Comparison of ENCODE assay signal across 37 mouse cellular contexts in genomic region chr16:82816615-82817014, GRCm38 (mm10). TPM values are rescaled to one million over a fixed set of nuclear protein-coding genes. Genes with fewer than 3 reads are reported as not detected.
"Had no signal": no experiment of that assay in that cellular context is flagged by ENCODE, and none has a peak within 500 bp of the region (broad histone marks: within the 10 kb centered on the region; RNA-seq: fewer than 3 reads in every experiment).

No protein-coding gene starts in this region.

- ATAC-seq: hindbrain, postnatal 0 days; intestine, embryonic 16.5 days had no signal

- H3K36me3 ChIP-seq: heart, embryonic 13.5 days; heart, embryonic 15.5 days; hindbrain, embryonic 13.5 days; hindbrain, embryonic 15.5 days; kidney, embryonic 15.5 days; limb, embryonic 10.5 days; limb, embryonic 12.5 days; liver, embryonic 13.5 days had no signal

- H3K4me3 ChIP-seq: heart, adult 2 months; heart, embryonic 13.5 days; heart, embryonic 15.5 days; hindbrain, embryonic 13.5 days; hindbrain, embryonic 15.5 days; kidney, embryonic 15.5 days; layer of hippocampus, adult 2 months; left cerebral cortex, adult 2 months; limb, embryonic 10.5 days; limb, embryonic 12.5 days; liver, embryonic 13.5 days had no signal

- H3K27ac ChIP-seq: heart, adult 2 months; heart, embryonic 13.5 days; heart, embryonic 15.5 days; hindbrain, embryonic 13.5 days; hindbrain, embryonic 15.5 days; hindbrain, postnatal 0 days; kidney, embryonic 15.5 days; kidney, postnatal 0 days; layer of hippocampus, adult 2 months; left cerebral cortex, adult 2 months; limb, embryonic 10.5 days; limb, embryonic 12.5 days; liver, embryonic 13.5 days had no signal

- H3K4me1 ChIP-seq: heart, embryonic 13.5 days; heart, embryonic 15.5 days; hindbrain, embryonic 13.5 days; hindbrain, embryonic 15.5 days; kidney, embryonic 15.5 days; limb, embryonic 10.5 days; liver, embryonic 13.5 days had no signal

- H3K4me2 ChIP-seq: heart, embryonic 11.5 days; heart, embryonic 13.5 days; heart, embryonic 15.5 days; hindbrain, embryonic 13.5 days; hindbrain, embryonic 15.5 days; kidney, embryonic 15.5 days; limb, embryonic 12.5 days; liver, embryonic 11.5 days; liver, embryonic 13.5 days had no signal

- H3K9me3 ChIP-seq: heart, embryonic 13.5 days; heart, embryonic 15.5 days; hindbrain, embryonic 13.5 days; hindbrain, embryonic 15.5 days; kidney, embryonic 15.5 days; limb, embryonic 10.5 days; limb, embryonic 12.5 days; liver, embryonic 13.5 days had no signal

- H3K27me3 ChIP-seq: heart, embryonic 13.5 days; heart, embryonic 15.5 days; hindbrain, embryonic 13.5 days; hindbrain, embryonic 15.5 days; kidney, embryonic 15.5 days; limb, embryonic 12.5 days; liver, embryonic 13.5 days had no signal

- H3K9ac ChIP-seq: heart, embryonic 13.5 days; heart, embryonic 15.5 days; hindbrain, embryonic 13.5 days; hindbrain, embryonic 15.5 days; kidney, embryonic 15.5 days; limb, embryonic 12.5 days; liver, embryonic 13.5 days had no signal

- DNase-seq: gastrocnemius, postnatal 14 days; gastrocnemius, postnatal 36 days; heart, adult 11 months; heart, adult 2 months; heart, postnatal 14 days; heart, postnatal 36 days; kidney, adult 11 months; kidney, adult 2 months; kidney, adult 9 months; kidney, postnatal 14 days; kidney, postnatal 4 days; liver; liver, embryonic 13.5 days had no signal

RNA-seq across cellular contexts. Expression of gene Gm21833, which starts 11.6 kb away (rescaled TPM):
- total RNA-seq: gastrocnemius, adult 18-20 months; gastrocnemius, adult 8-10 months; gastrocnemius, postnatal 14 days; gastrocnemius, postnatal 36 days; heart, adult 2 months; heart, postnatal 14 days; heart, postnatal 36 days; hindbrain, postnatal 0 days; layer of hippocampus, adult 2 months; layer of hippocampus, postnatal 10 days; layer of hippocampus, postnatal 25 days; left cerebral cortex, adult 2 months; left cerebral cortex, postnatal 14 days had no signal
- polyA plus RNA-seq: gonadal fat pad, adult 2 months; heart, adult 2 months; heart, embryonic 11.5 days; heart, embryonic 13.5 days; heart, embryonic 15.5 days; heart, postnatal 0 days; hindbrain, embryonic 11.5 days; hindbrain, embryonic 13.5 days; hindbrain, embryonic 15.5 days; hindbrain, postnatal 0 days; intestine, embryonic 14.5 days; intestine, embryonic 16.5 days; kidney, adult 2 months; kidney, embryonic 15.5 days; kidney, postnatal 0 days; limb, embryonic 10.5 days; limb, embryonic 12.5 days; limb, embryonic 14.5 days; liver, embryonic 11.5 days; liver, embryonic 13.5 days had no signal
